ENCODE assay signal across 19 mouse cellular contexts in the genomic region with DNA sequence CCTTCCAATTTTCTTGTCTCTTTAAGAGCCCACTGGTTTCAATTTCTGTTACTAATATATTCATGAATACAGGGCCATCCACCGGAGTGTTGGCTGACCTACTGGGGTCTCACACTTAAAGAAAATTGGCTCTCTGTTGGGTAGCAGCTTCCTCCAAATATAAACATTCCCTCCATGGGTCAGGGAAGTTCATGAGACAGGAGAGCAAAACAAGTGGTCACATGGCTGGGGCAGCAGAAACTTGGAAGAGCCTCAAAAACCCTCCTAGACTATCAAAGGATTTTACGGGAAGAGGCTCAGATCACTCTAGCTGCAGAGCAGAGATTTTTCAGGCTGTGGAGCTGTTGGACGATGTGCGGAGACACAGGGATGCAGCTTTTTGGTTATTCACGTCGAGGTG. TPM values are rescaled to one million over a fixed set of nuclear protein-coding genes. Genes with fewer than 3 reads are reported as not detected.
DNase-seq lines count a peak whose midpoint lies in the region; ATAC-seq and TF ChIP-seq lines count a peak whose summit lies in the region.
"Had no signal": no experiment of that assay in that cellular context is flagged by ENCODE, and none has a peak within 500 bp of the region (broad histone marks: within the 10 kb centered on the region; RNA-seq: fewer than 3 reads in every experiment).

No protein-coding gene starts in this region.

- no peak overlapping the region for H3K4me2 ChIP-seq in embryonic facial prominence, embryonic 14.5 days (ENCODE audit: low read depth, low read length)
- H3K4me2 ChIP-seq in hindbrain, postnatal 0 days (ENCODE audit: low read depth, low read length) = no peak overlapping the region
- no peak overlapping the region for H3K4me2 ChIP-seq in hindbrain, embryonic 14.5 days (replicated peaks)
- H3K4me2 ChIP-seq: intestine, embryonic 15.5 days; liver, embryonic 15.5 days; stomach, embryonic 15.5 days had no signal

- H3K4me3 ChIP-seq in embryonic facial prominence, embryonic 14.5 days (ENCODE audit: low read depth, low read length) = no peak overlapping the region
- no peak overlapping the region for H3K4me3 ChIP-seq in embryonic facial prominence, embryonic 10.5 days
- H3K4me3 ChIP-seq in hindbrain, postnatal 0 days (ENCODE audit: low read length) = no peak overlapping the region
- no peak overlapping the region for H3K4me3 ChIP-seq in hindbrain, embryonic 14.5 days (replicated peaks; ENCODE audit: low read length)
- H3K4me3 ChIP-seq in cerebellum, adult 2 months (replicated peaks; ENCODE audit: insufficient read depth, low read depth, low read length) = no peak overlapping the region
- H3K4me3 ChIP-seq in left cerebral cortex, adult 2 months = no peak overlapping the region
- H3K4me3 ChIP-seq: intestine, embryonic 15.5 days; limb, embryonic 10.5 days; liver, embryonic 15.5 days; midbrain, embryonic 10.5 days; stomach, embryonic 15.5 days had no signal

- ATAC-seq in embryonic facial prominence, embryonic 14.5 days (ENCODE audit: low read depth) = no peak
- no peak for ATAC-seq in hindbrain, postnatal 0 days
- no peak for ATAC-seq in hindbrain, embryonic 14.5 days (ENCODE audit: low FRiP score)
- ATAC-seq: activated CD4-positive, CD25-positive, alpha-beta regulatory T cell, adult 4 months; intestine, embryonic 15.5 days had no signal

- no peak for TF ChIP-seq CTCF in hindbrain, postnatal 0 days (IDR thresholded peaks at IDR 0.05; ENCODE audit: low read depth)
- no peak for TF ChIP-seq CTCF in cerebellum, adult 2 months (IDR thresholded peaks at IDR 0.05; ENCODE audit: borderline replicate concordance, insufficient read depth, low read depth, low read length)
- TF ChIP-seq CTCF in left cerebral cortex, adult 2 months (IDR thresholded peaks at IDR 0.05) = no peak; the same call in 1 of the 2 replicates

- intact Hi-C loops in left cerebral cortex, adult 2 months (cut with DNase I) = no loop called here

- 69% methylated on average over 6 of the region's 6 CpGs for WGBS in embryonic facial prominence, embryonic 14.5 days
- 77% methylated on average over 6 of the region's 6 CpGs for WGBS in embryonic facial prominence, embryonic 10.5 days
- WGBS in hindbrain, postnatal 0 days = 56% methylated on average over 6 of the region's 6 CpGs
- 73% methylated on average over 6 of the region's 6 CpGs for WGBS in hindbrain, embryonic 14.5 days
- WGBS in cerebellum, adult 2 months = 59% methylated on average over 6 of the region's 6 CpGs

- TF ChIP-seq POLR2A in cerebellum, adult 2 months (IDR thresholded peaks at IDR 0.05; ENCODE audit: borderline replicate concordance, insufficient read depth, low read length) = no peak

- H3K36me3 ChIP-seq in embryonic facial prominence, embryonic 14.5 days (ENCODE audit: control insufficient read depth, insufficient read depth, low read length) = no peaks in the 10 kb centered on the region
- no peaks in the 10 kb centered on the region for H3K36me3 ChIP-seq in embryonic facial prominence, embryonic 10.5 days (replicated peaks)
- no peaks in the 10 kb centered on the region for H3K36me3 ChIP-seq in hindbrain, postnatal 0 days (ENCODE audit: insufficient read depth, low read length)
- H3K36me3 ChIP-seq in hindbrain, embryonic 14.5 days (replicated peaks; ENCODE audit: control insufficient read depth, insufficient read depth) = no peaks in the 10 kb centered on the region
- H3K36me3 ChIP-seq: intestine, embryonic 15.5 days; limb, embryonic 10.5 days; liver, embryonic 15.5 days; midbrain, embryonic 10.5 days; stomach, embryonic 15.5 days had no signal

- no peak overlapping the region for H3K27ac ChIP-seq in embryonic facial prominence, embryonic 14.5 days (replicated peaks; ENCODE audit: low read depth, low read length)
- H3K27ac ChIP-seq in embryonic facial prominence, embryonic 10.5 days (replicated peaks) = no peak overlapping the region
- no peak overlapping the region for H3K27ac ChIP-seq in hindbrain, postnatal 0 days
- H3K27ac ChIP-seq in hindbrain, embryonic 14.5 days = no peak overlapping the region
- H3K27ac ChIP-seq in cerebellum, adult 2 months (ENCODE audit: insufficient read depth, low read length) = no peak overlapping the region
- no peak overlapping the region for H3K27ac ChIP-seq in left cerebral cortex, adult 2 months
- H3K27ac ChIP-seq: intestine, embryonic 15.5 days; limb, embryonic 10.5 days; liver, embryonic 15.5 days; midbrain, embryonic 10.5 days; stomach, embryonic 15.5 days had no signal

- no peaks in the 10 kb centered on the region for H3K27me3 ChIP-seq in embryonic facial prominence, embryonic 14.5 days (replicated peaks; ENCODE audit: control insufficient read depth, insufficient read depth, low read length)
- no peaks in the 10 kb centered on the region for H3K27me3 ChIP-seq in embryonic facial prominence, embryonic 10.5 days (replicated peaks; ENCODE audit: low read depth, poor library complexity, severe bottlenecking)
- H3K27me3 ChIP-seq in hindbrain, postnatal 0 days (ENCODE audit: insufficient read depth, low read length) = no peaks in the 10 kb centered on the region
- H3K27me3 ChIP-seq in hindbrain, embryonic 14.5 days (ENCODE audit: control insufficient read depth, insufficient read depth, low read length) = no peaks in the 10 kb centered on the region
- no peaks in the 10 kb centered on the region for H3K27me3 ChIP-seq in cerebellum, adult 2 months (ENCODE audit: control insufficient read depth, insufficient read depth, low read length)
- H3K27me3 ChIP-seq: CH12.LX; intestine, embryonic 15.5 days; liver, embryonic 15.5 days; stomach, embryonic 15.5 days had no signal

- no peaks in the 10 kb centered on the region for H3K4me1 ChIP-seq in embryonic facial prominence, embryonic 14.5 days (ENCODE audit: control insufficient read depth, insufficient read depth, low read length)
- H3K4me1 ChIP-seq in embryonic facial prominence, embryonic 10.5 days = 0 out of 2 replicates have a peak, but pooled peaks cover 3% of the 10 kb centered on the region
- H3K4me1 ChIP-seq in hindbrain, postnatal 0 days (ENCODE audit: insufficient read depth, low read length) = no peaks in the 10 kb centered on the region
- no peaks in the 10 kb centered on the region for H3K4me1 ChIP-seq in hindbrain, embryonic 14.5 days (replicated peaks; ENCODE audit: control insufficient read depth, insufficient read depth, low read length)
- H3K4me1 ChIP-seq in cerebellum, adult 2 months (ENCODE audit: control insufficient read depth, insufficient read depth, low read length) = no peaks in the 10 kb centered on the region
- H3K4me1 ChIP-seq: intestine, embryonic 15.5 days; limb, embryonic 10.5 days; liver, embryonic 15.5 days; midbrain, embryonic 10.5 days; stomach, embryonic 15.5 days had no signal

- H3K9ac ChIP-seq in embryonic facial prominence, embryonic 14.5 days (ENCODE audit: low read depth, low read length) = no peak overlapping the region
- H3K9ac ChIP-seq in hindbrain, postnatal 0 days (replicated peaks; ENCODE audit: low read length) = no peak overlapping the region
- H3K9ac ChIP-seq in hindbrain, embryonic 14.5 days = no peak overlapping the region
- H3K9ac ChIP-seq: intestine, embryonic 15.5 days; liver, embryonic 15.5 days; stomach, embryonic 15.5 days had no signal

- peak; percentile 53 for DNase-seq in embryonic facial prominence, embryonic 14.5 days (ENCODE audit: low spot score)
- no peak for DNase-seq in embryonic facial prominence, embryonic 10.5 days (ENCODE audit: low spot score)
- DNase-seq in hindbrain, postnatal 0 days (ENCODE audit: low spot score) = peak; percentile 8
- DNase-seq in hindbrain, embryonic 14.5 days (ENCODE audit: low spot score) = no peak
- DNase-seq in ovary, adult 18-20 months (ENCODE audit: low spot score) = peak; percentile 36
- DNase-seq in ovary, postnatal 10 days (ENCODE audit: low spot score) = no peak
- DNase-seq in cerebellum, adult 2 months = no peak
- DNase-seq in left cerebral cortex, adult 2 months (ENCODE audit: extremely low spot score in 1 of 2, low spot score in 2 of 2) = no peak
- DNase-seq: heart, postnatal 36 days; thymus, postnatal 25 days had no signal

- H3K9me3 ChIP-seq in embryonic facial prominence, embryonic 14.5 days (ENCODE audit: control insufficient read depth, low read length) = no peaks in the 10 kb centered on the region
- H3K9me3 ChIP-seq in embryonic facial prominence, embryonic 10.5 days = no peaks in the 10 kb centered on the region
- no peaks in the 10 kb centered on the region for H3K9me3 ChIP-seq in hindbrain, postnatal 0 days (ENCODE audit: low read length)
- no peaks in the 10 kb centered on the region for H3K9me3 ChIP-seq in hindbrain, embryonic 14.5 days (ENCODE audit: control insufficient read depth, low read length)
- H3K9me3 ChIP-seq: intestine, embryonic 15.5 days; limb, embryonic 10.5 days; liver, embryonic 15.5 days; midbrain, embryonic 10.5 days; stomach, embryonic 15.5 days had no signal

RNA-seq across cellular contexts. Expression of a gene that starts 19.1 kb away (rescaled TPM):
- 6.2 and 7.0 TPM in 2 replicates for polyA plus RNA-seq in embryonic facial prominence, embryonic 14.5 days (2014; fragmentation: Nextera tagmentation; extraction: Ambion mirVana)
- 0.24 and 0.26 TPM in 2 replicates for polyA plus RNA-seq in embryonic facial prominence, embryonic 10.5 days (2016; fragmentation: Nextera tagmentation; extraction: Ambion mirVana)
- 7.3 and 11.6 TPM in 2 replicates for total RNA-seq in hindbrain, postnatal 0 days (2014; rRNA removed)
- 4.5 and 4.7 TPM in 2 replicates for polyA plus RNA-seq in hindbrain, postnatal 0 days (2015; fragmentation: Nextera tagmentation; extraction: Ambion mirVana)
- polyA plus RNA-seq in hindbrain, embryonic 14.5 days (2014; fragmentation: Nextera tagmentation; extraction: Ambion mirVana) = 1.8 and 2.6 TPM in 2 replicates
- 3.7 and 4.5 TPM in 2 replicates for polyA plus RNA-seq in cerebellum, adult 2 months (2012; rRNA removed)
- total RNA-seq in left cerebral cortex, adult 2 months (2021) = 1 to 10 TPM; 1.2 to 2.7 TPM
- total RNA-seq: CH12.LX had no signal
- polyA plus RNA-seq: activated CD4-positive, CD25-positive, alpha-beta regulatory T cell, adult 4 months had no signal

RNA-seq across cellular contexts. Expression of a gene that starts 21.3 kb away (rescaled TPM):
- 49.9 and 73.9 TPM in 2 replicates for polyA plus RNA-seq in embryonic facial prominence, embryonic 14.5 days (2014; fragmentation: Nextera tagmentation; extraction: Ambion mirVana)
- 2.1 and 2.6 TPM in 2 replicates for polyA plus RNA-seq in embryonic facial prominence, embryonic 10.5 days (2016; fragmentation: Nextera tagmentation; extraction: Ambion mirVana)
- 5.3 and 6.3 TPM in 2 replicates for total RNA-seq in hindbrain, postnatal 0 days (2014; rRNA removed)
- polyA plus RNA-seq in hindbrain, postnatal 0 days (2015; fragmentation: Nextera tagmentation; extraction: Ambion mirVana) = 3.3 and 3.9 TPM in 2 replicates
- polyA plus RNA-seq in hindbrain, embryonic 14.5 days (2014; fragmentation: Nextera tagmentation; extraction: Ambion mirVana) = 0.55 and 0.59 TPM in 2 replicates
- polyA plus RNA-seq in cerebellum, adult 2 months (2012; rRNA removed) = 13.1 and 16.3 TPM in 2 replicates
- not detected for total RNA-seq in left cerebral cortex, adult 2 months (2021)
- total RNA-seq: CH12.LX; common myeloid progenitor, adult 5-6 weeks; layer of hippocampus, postnatal 25 days had no signal
- polyA plus RNA-seq: activated CD4-positive, CD25-positive, alpha-beta regulatory T cell, adult 4 months had no signal

Comparison
In these comparisons a context has a peak if more than half of its experiments do, and no peak if none do; other contexts are left out.
1. DNase-seq: peak in embryonic facial prominence, embryonic 14.5 days (single experiment), hindbrain, postnatal 0 days (single experiment) and ovary, adult 18-20 months (single experiment); none in embryonic facial prominence, embryonic 10.5 days (single experiment), hindbrain, embryonic 14.5 days (single experiment), ovary, postnatal 10 days (single experiment), cerebellum, adult 2 months (0 of 2) and left cerebral cortex, adult 2 months (0 of 2).